Mouse (Mus musculus) cerebellum, adult 2 months (tissue): Measurements from ENCODE around the gene Timm22.

Experiments
- CTCF ChIP-seq: fragments of 200-500 bp; IDR thresholded peaks from 2 replicates; pipeline ENCODE4 v1.5.1; 2011; ENCODE audit warnings: low read depth, mild to moderate bottlenecking, control low read depth, low read length, moderate library complexity, borderline replicate concordance; ENCODE audit not compliant: insufficient read depth
- POLR2A ChIP-seq: fragments of 200-500 bp; IDR thresholded peaks from 2 replicates; pipeline ENCODE4 v1.6.1; 2011; ENCODE audit warnings: low read length, control low read depth, borderline replicate concordance; ENCODE audit not compliant: insufficient read depth

- TF ChIP-seq POLR2A = no peak
- TF ChIP-seq CTCF = no peak
Measured at GRCm38 (mm10) chr11:76388711-76389110, 18.0 kb upstream of the Timm22 start.
